Mouse (Mus musculus): ENCODE results near the gene Vps25. TPM values are rescaled to one million over a fixed set of nuclear protein-coding genes. Genes with fewer than 3 reads are reported as not detected.

Vps25 gene
- polyA plus RNA-seq, 1 experiment = 92.6 TPM

DNA sequence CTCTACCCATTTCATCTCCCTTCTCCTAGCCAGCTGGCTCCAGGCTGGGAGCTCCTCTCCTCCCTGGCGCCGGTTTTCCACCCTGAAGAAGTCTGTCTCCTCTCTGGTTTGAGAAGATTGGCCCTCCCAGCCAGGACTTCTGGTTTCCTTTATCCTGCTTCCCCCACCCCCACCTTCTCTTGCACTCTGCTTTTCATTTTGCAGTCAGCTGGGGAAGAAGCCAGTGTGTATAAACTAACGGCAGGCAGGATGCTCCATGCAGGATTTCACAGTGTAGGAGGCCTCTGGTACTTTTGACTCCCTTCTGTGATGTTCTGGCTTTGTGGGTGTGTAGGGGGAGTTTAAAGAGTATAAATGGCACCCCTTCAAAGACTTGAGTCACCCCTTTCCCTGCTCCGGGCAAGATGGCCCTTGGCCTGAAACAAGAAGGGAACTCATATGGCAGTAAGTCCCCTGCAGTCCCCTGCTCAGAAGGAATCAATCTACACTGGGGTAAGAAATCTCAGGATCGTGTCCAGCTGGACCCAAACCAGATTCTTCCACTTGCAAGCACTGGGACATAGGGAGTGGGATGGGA is 15.3 kb upstream of the Vps25 start:
- WGBS = 93% methylated on average over 5 of the region's 5 CpGs
- Histone ChIP-seq H3K27me3 (ENCODE audit: control insufficient read depth, insufficient read depth, low read length) (no peaks in the 10 kb centered on the region), H3K4me1 (replicated peaks; ENCODE audit: control insufficient read depth, insufficient read depth, low read length) (no peaks in the 10 kb centered on the region), H3K27ac (ENCODE audit: control insufficient read depth, insufficient read depth, low read length) (no peak overlapping the region), H3K36me3 (ENCODE audit: control insufficient read depth, insufficient read depth, low read length) (no peaks in the 10 kb centered on the region), H3K4me3 (ENCODE audit: control insufficient read depth, insufficient read depth, low read length) (no peak overlapping the region)
- no peak for DNase-seq
- TF ChIP-seq POLR2A (IDR thresholded peaks at IDR 0.05; ENCODE audit: control insufficient read depth, extremely low read depth, insufficient read depth, low read length, poor library complexity) (no peak), CTCF (IDR thresholded peaks at IDR 0.05; ENCODE audit: borderline replicate concordance, control insufficient read depth, extremely low read depth, insufficient read depth, low read length, poor library complexity) (no peak)

DNA sequence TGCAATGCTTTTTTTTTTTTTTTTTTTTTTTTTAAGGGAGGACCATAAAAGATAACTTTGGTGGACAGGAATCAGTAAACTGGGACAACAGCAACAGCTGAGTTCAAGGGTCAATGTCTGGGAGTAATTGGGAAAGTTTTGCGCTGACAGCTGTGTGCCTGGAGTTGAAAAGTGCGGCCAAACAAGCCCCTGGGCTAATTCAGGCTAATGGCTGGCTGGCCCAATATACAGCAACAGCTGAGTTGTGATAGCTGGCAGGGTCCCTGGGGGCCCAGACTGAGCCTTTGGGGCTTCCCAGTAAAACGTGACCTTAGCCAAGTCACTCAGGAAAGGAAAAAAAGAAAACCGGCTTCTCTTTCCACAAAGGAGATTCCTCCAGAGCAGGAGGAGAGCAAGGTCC is 8.4 kb upstream of the Vps25 start:
- H3K4me3 ChIP-seq (ENCODE audit: control insufficient read depth, insufficient read depth, low read length) = no peak overlapping the region
- 93% methylated on average over 4 of the region's 4 CpGs for WGBS
- H3K36me3 ChIP-seq (ENCODE audit: control insufficient read depth, insufficient read depth, low read length) = no peaks in the 10 kb centered on the region
- no peak overlapping the region for H3K27ac ChIP-seq (ENCODE audit: control insufficient read depth, insufficient read depth, low read length)
- DNase-seq = no peak
- peaks cover 6% of the 10 kb centered on the region for H3K4me1 ChIP-seq (replicated peaks; ENCODE audit: control insufficient read depth, insufficient read depth, low read length)
- TF ChIP-seq POLR2A (IDR thresholded peaks at IDR 0.05; ENCODE audit: control insufficient read depth, extremely low read depth, insufficient read depth, low read length, poor library complexity) = no peak
- TF ChIP-seq CTCF (IDR thresholded peaks at IDR 0.05; ENCODE audit: borderline replicate concordance, control insufficient read depth, extremely low read depth, insufficient read depth, low read length, poor library complexity) = no peak
- peaks cover 16% of the 10 kb centered on the region for H3K27me3 ChIP-seq (ENCODE audit: control insufficient read depth, insufficient read depth, low read length)

DNA sequence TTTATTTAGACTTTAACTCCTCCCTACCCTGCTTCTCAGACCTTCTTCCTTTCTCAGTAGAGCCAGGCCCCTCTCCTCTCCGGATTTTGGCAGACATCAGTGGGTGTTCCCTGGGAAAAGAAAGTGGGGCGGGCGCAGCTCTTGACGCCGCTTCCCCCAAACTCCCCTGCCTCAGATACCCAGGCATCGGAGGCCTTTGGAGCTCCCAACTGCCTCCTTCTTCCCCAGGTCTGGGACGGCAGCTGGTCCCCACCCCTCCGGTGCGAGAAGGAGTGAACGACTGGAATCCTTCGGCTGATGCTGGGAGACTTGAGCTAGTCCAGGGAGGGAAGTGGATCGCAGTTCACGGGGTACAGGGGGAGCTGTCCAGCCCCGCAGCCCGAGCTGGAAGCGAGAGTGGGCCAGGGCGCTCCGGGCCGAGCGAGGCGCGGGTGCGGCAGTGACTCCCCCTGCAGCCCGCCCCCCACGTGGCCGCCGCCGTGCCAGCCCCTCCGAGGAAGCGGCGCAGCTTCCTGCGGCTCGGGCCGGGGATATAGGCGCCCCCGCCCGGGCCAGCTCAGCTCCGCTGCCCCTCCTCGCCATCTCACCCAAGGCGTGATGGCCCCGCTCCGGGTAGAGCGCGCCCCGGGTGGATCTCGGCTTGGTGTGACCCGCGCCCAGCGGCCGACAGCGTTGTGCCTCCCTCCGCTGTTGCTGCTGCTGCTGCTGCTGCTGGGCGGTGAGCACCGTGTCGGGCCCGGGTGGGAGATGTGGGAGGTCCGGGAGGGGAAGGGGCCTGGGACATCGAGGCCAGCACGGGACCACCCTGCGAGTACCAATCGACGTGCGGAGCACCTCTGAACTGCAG is 7.4 kb upstream of the Vps25 start, which contains the start of gene Ramp2:
Gene Ramp2 (plus strand): TSS at position 174 of the 847 bp plus-strand sequence.
- H3K4me1 ChIP-seq (replicated peaks; ENCODE audit: control insufficient read depth, insufficient read depth, low read length) = peaks cover 6% of the 10 kb centered on the region
- DNase-seq = peak; percentile 52
- TF ChIP-seq POLR2A (IDR thresholded peaks at IDR 0.05; ENCODE audit: control insufficient read depth, extremely low read depth, insufficient read depth, low read length, poor library complexity) (no peak), CTCF (IDR thresholded peaks at IDR 0.05; ENCODE audit: borderline replicate concordance, control insufficient read depth, extremely low read depth, insufficient read depth, low read length, poor library complexity) (0 out of 2 replicates have a peak, but pooled peaks have one; percentile 11)
- H3K4me3 ChIP-seq (ENCODE audit: control insufficient read depth, insufficient read depth, low read length) = peak within 1 kb of the TSS; percentile 30
- peaks cover 16% of the 10 kb centered on the region for H3K27me3 ChIP-seq (ENCODE audit: control insufficient read depth, insufficient read depth, low read length)
- 7% methylated on average over 63 of the region's 63 CpGs for WGBS
- no peaks in the 10 kb centered on the region for H3K36me3 ChIP-seq (ENCODE audit: control insufficient read depth, insufficient read depth, low read length)
- H3K27ac ChIP-seq (ENCODE audit: control insufficient read depth, insufficient read depth, low read length) = no peak within 1 kb of the TSS

DNA sequence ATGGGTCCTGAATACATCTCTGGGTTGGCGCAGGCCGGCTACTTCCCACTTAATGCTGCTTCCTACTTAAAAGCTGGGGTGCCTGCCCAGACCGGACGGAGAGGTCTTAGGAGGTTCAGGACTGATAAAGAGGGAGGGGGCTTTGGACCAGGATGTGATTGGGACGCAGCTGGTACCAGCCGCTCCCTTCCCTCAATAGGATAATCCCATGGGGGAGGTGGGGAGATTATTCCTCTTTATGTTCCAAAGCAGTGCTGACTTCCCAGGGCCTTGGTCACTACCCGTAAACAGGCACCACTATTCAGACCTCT is 6.8 kb upstream of the Vps25 start:
- H3K4me1 ChIP-seq (replicated peaks; ENCODE audit: control insufficient read depth, insufficient read depth, low read length) = peaks cover 6% of the 10 kb centered on the region
- DNase-seq = no peak
- H3K27me3 ChIP-seq (ENCODE audit: control insufficient read depth, insufficient read depth, low read length) = peaks cover 16% of the 10 kb centered on the region
- H3K36me3 ChIP-seq (ENCODE audit: control insufficient read depth, insufficient read depth, low read length) = no peaks in the 10 kb centered on the region
- H3K4me3 ChIP-seq (ENCODE audit: control insufficient read depth, insufficient read depth, low read length) = peak overlapping the region; percentile 30
- no peak overlapping the region for H3K27ac ChIP-seq (ENCODE audit: control insufficient read depth, insufficient read depth, low read length)
- TF ChIP-seq POLR2A (IDR thresholded peaks at IDR 0.05; ENCODE audit: control insufficient read depth, extremely low read depth, insufficient read depth, low read length, poor library complexity) (no peak), CTCF (IDR thresholded peaks at IDR 0.05; ENCODE audit: borderline replicate concordance, control insufficient read depth, extremely low read depth, insufficient read depth, low read length, poor library complexity) (no peak)
- 32% methylated on average over 7 of the region's 7 CpGs for WGBS

DNA sequence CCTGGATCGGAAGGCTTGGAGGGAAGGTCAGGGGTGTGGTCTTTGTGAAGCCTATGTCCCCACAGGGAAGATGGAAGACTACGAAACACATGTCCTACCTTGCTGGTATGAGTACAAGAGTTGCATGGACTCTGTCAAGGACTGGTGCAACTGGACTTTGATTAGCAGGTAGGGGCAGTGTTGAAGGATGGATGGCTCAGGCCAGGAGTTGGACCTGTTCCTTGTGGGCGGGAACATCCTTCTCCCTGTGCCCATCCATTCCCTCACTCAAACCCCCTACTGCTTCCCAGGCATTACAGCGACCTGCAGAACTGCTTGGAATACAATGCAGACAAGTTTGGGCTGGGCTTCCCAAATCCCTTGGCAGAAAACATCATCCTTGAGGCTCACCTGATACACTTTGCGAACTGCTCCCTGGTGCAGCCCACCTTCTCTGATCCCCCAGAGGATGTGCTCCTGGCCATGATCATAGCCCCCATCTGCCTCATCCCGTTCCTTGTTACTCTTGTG is 5.9 kb upstream of the Vps25 start:
- H3K4me1 ChIP-seq (replicated peaks; ENCODE audit: control insufficient read depth, insufficient read depth, low read length) = peaks cover 6% of the 10 kb centered on the region
- H3K27ac ChIP-seq (ENCODE audit: control insufficient read depth, insufficient read depth, low read length) = no peak overlapping the region
- no peak for DNase-seq
- H3K27me3 ChIP-seq (ENCODE audit: control insufficient read depth, insufficient read depth, low read length) = peaks cover 16% of the 10 kb centered on the region
- TF ChIP-seq CTCF (IDR thresholded peaks at IDR 0.05; ENCODE audit: borderline replicate concordance, control insufficient read depth, extremely low read depth, insufficient read depth, low read length, poor library complexity) (no peak), POLR2A (IDR thresholded peaks at IDR 0.05; ENCODE audit: control insufficient read depth, extremely low read depth, insufficient read depth, low read length, poor library complexity) (no peak)
- WGBS = 93% methylated on average over 6 of the region's 6 CpGs
- H3K36me3 ChIP-seq (ENCODE audit: control insufficient read depth, insufficient read depth, low read length) = no peaks in the 10 kb centered on the region
- no peak overlapping the region for H3K4me3 ChIP-seq (ENCODE audit: control insufficient read depth, insufficient read depth, low read length)

DNA sequence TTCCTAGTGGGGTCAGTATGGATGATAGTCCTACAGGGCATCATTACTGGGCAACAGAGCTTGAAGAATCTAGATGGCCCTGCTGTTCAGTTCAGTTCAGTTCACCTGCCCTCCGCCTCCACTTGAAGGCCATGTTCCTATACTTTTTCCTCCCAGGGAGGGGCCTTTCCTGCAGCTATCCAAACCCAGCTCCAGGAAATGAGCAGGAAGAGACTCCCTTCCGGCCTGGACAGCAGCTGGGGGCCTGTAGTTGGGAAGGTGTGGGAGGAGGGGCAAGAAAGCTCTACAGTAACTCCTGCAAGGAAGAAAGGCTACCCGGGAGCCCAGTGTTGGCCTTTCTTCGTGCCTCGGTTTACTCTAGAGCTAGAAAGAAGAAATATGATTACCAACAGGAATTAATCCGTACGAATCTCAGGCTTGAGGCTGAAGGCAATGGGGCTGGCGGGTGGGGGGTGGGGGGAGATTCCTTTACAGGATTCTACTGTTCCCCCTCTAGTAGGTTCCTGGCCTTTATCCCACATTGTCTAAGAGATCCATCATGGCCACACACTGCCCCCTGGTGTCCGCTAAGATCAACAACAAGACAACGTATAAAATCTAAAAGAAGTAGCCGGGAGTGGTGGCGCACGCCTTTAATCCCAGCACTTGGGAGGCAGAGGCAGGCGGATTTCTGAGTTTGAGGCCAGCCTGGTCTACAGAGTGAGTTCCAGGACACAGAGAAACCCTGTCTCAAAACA is 5.1 kb upstream of the Vps25 start:
- DNase-seq = peak; percentile 57
- Histone ChIP-seq H3K4me1 (replicated peaks; ENCODE audit: control insufficient read depth, insufficient read depth, low read length) (peaks cover 6% of the 10 kb centered on the region), H3K4me3 (ENCODE audit: control insufficient read depth, insufficient read depth, low read length) (no peak overlapping the region)

More for the DNA sequence above, 5.1 kb upstream of the Vps25 start:
- Histone ChIP-seq H3K27me3 (ENCODE audit: control insufficient read depth, insufficient read depth, low read length) (peaks cover 16% of the 10 kb centered on the region), H3K36me3 (ENCODE audit: control insufficient read depth, insufficient read depth, low read length) (no peaks in the 10 kb centered on the region), H3K27ac (ENCODE audit: control insufficient read depth, insufficient read depth, low read length) (no peak overlapping the region)
- WGBS = 47% methylated on average over 14 of the region's 14 CpGs
- TF ChIP-seq CTCF (IDR thresholded peaks at IDR 0.05; ENCODE audit: borderline replicate concordance, control insufficient read depth, extremely low read depth, insufficient read depth, low read length, poor library complexity) (no peak), POLR2A (IDR thresholded peaks at IDR 0.05; ENCODE audit: control insufficient read depth, extremely low read depth, insufficient read depth, low read length, poor library complexity) (no peak)
